Mouse (Mus musculus) ES-CJ7 (cell line): ENCODE measurements at regions not wholly inside any gene's neighbourhood (a gene's known extent, or its start where the extent isn't known, plus 50 kb on each side); places are given as distances from the start of the nearest gene placed in this dataset.

Experiments used
- DNase-seq: peaks from one replicate; pipeline ENCODE4 v3.0.0; 2011; ENCODE audit warnings: low read depth, low spot score

- DNase-seq = no peak
Observed at GRCm38 (mm10) chr17:94424811-94425210, 325.0 kb downstream of the Mettl4 start.

- no peak for DNase-seq
Observed at GRCm38 (mm10) chr17:94382993-94383392, 366.8 kb downstream of the Mettl4 start.

DNA sequence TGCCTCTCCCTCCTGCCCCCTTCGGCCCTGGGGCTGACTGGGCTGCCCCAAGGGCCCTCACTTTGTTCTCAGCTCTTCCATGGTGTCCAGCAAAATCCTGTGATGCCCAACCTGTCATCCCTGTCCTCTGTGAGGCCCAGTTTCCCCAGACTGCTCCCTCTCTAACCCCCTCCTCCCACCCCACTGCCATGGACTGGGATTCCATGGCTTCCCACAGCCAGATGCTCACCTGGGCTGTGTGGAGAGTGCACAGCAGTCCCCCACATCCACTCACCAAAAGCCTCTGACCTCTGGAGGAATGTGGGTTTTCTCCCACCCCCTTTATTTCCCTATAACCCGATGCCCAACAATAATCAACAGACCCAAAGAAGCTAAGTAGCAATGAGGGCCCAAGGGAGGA lies 414.1 kb downstream of the Mettl4 start:
- no peak for DNase-seq

GRCm38 (mm10) chr17:94326179-94326578 lies 423.6 kb downstream of the Mettl4 start:
- no peak for DNase-seq

DNA sequence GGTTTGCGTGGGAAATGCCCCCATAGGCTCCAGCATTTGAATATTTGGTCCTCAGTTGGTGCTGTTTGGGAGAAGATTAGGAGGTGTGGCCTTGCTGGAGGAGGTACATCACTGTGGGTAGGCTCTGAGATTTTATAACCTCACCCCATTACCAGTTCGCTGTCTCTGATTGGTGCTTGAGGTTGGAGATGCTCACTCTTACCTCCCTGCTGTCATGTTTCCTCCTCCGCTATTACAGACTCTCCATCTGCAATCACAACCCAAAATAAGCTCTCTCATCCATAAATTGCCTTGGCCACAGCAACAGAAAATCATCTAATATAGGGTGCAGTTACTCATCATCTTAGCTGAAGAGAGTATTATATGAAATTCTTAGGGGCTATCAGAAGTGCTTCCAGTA lies 458.6 kb downstream of the Mettl4 start:
- no peak for DNase-seq

GRCm38 (mm10) chr17:94287612-94288159 lies 462.1 kb downstream of the Mettl4 start:
- no peak for DNase-seq

DNA sequence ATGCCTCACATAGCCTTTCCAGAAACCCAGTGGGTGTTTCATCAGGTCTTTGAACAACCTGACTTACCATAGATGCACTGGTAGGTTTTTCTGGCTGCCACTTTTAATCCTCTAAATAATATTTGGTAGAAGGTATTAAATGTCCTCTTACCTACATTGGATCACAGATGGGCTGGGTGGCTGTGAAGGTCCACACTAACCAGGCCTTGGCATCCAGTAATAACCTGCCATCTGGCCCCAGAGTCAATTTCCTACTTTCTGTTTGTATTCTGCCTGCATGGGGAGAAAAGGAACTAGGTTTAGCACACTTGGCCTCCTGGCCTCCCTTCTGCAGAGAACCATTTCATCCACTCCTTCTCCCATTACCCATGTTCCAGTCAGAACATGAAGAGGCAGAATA lies 473.0 kb downstream of the Mettl4 start:
- DNase-seq = no peak

DNA sequence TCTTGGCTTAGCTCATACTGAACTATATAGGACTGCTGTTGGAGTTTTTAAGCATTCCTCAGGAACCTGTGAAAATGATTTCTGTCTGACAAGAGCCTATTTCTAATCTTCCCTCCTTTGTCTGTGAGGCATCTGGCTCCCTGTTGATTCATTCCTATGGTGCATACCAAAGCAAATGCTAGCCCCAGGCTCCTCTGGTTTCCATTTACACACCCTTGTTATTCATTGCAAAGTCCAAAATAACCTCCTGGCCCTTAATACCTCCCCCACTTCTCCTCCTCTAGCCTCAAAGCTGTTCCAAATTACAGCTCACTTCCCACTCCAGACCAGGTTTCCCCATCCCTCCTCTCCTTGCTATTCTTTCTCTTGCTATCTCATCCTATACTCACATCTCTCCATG lies 480.1 kb downstream of the Mettl4 start:
- DNase-seq = peak; percentile 10

DNA sequence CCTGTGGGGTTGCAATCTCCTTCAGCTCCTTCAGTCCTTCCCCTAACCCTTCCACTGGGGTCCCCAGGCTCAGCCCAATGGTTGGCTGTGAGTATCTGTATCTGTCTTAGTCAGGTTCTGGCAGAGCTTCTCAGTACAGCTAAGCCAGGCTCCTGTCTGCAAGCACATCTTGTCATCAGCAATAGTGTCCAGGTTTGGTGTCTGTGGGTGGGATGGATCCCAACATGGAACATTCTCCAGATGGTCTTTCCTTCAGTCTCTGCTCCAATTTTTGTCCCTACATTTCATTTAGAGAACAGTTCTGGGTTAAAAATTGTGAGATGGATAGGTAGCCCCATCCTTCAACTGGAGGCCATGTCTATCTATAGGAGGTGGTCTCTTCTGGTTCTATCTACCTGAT lies 494.2 kb downstream of the Mettl4 start:
- DNase-seq = no peak

DNA sequence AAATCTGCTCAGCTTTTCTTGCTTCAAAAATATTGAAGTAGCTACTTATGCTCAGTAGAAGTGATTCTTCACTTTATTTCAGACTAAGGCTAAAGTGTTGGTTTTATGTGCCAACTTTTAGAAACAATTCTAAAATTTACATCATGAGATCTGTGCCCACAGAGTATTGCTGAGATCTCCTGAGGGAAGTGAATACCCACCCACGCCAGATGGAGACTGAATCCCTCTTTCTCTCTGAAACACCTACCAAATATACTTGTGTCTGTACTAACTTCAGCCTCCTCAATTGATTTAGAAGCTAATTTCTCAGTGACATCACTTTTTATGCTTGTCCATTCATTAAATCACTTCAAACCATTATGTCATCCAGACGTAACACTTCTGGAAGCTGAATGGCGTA lies 495.0 kb downstream of the Mettl4 start:
- DNase-seq = no peak

GRCm38 (mm10) chr17:94243821-94244220 lies 506.0 kb downstream of the Mettl4 start:
- no peak for DNase-seq

DNA sequence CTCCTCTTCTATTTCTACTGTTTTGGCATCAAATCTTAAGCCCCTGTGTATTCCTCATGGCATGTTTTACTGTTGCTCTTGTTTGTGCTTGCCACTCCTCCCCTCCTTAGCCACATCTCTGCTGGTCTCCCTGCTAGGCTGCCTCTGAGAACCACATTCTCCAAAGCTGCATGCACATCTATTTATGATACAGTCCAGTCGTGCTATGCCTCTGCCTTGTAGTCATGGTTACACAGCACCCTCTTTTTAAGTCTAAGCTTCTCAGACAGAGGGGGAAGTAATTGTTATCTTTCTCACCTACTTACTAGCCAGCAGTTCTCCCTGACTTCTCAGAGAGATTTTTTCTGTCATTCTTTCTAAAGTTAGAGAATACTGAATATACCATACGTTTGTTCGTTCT lies 523.7 kb downstream of the Mettl4 start:
- DNase-seq = no peak
